Mouse (Mus musculus) Patski (cell line): ENCODE data around the gene Tgfb2. TPM values are rescaled to one million over a fixed set of nuclear protein-coding genes. Genes with fewer than 3 reads are reported as not detected.
A peak's percentile ranks its signal among the peaks of the same experiment; 100 is the strongest.

ENCODE experiments used
- ATAC-seq: fragments of 100-300 bp; one replicate; pipeline ENCODE4 v1.8.0; 2021
- CTCF ChIA-PET: fragments of 350-600 bp; sonication (Branson Sonifier 250); formaldehyde crosslinking; loops from one replicate; lab custom pipeline; 2022; ENCODE audit warnings: inconsistent platforms; lab: Charles Lee
- POLR2A ChIA-PET: fragments of 350-600 bp; sonication (Branson Sonifier 250); formaldehyde crosslinking; loops from one replicate; lab custom pipeline; 2022; ENCODE audit warnings: antibody characterized with exemption, inconsistent platforms; lab: Charles Lee
- DNase-seq: peaks from one replicate; pipeline ENCODE4 v3.0.0-alpha.2; 2011; ENCODE audit warnings: low read depth, low spot score
- H3K27me3 ChIP-seq: fragments of 371-371 bp; one replicate; pipeline ENCODE4 v1.5.1; 2021
- CTCF ChIP-seq: fragments of 100-300 bp; IDR thresholded peaks from one replicate; pipeline ENCODE4 v1.5.1; 2021
- in situ Hi-C: fragments of 300-500 bp; cut with MboI; formaldehyde crosslinking; loops from 3 replicates; pipeline ENCODE4 v1.11.1; 2018; ENCODE audit warnings: low pct_unique_long_range_greater_than_20kb, mixed read lengths
- polyA plus RNA-seq: library from polyadenylated mRNA; unstranded; gene quantifications from one replicate; pipeline ENCODE4 v1.2.3, GENCODE M21; 2021

Gene Tgfb2
- polyA plus RNA-seq, 1 experiment from 2014 or later = 35.3 TPM

GRCm38 (mm10) chr1:186684041-186684440 lies 21.7 kb downstream of the Tgfb2 start:
- DNase-seq (no peak), ATAC-seq (no peak)
- no peak for TF ChIP-seq CTCF
- H3K27me3 ChIP-seq = no peaks in the 10 kb centered on the region
- ChIA-PET POLR2A (no interaction called here), CTCF (no interaction called here)
- in situ Hi-C loops = no loop called here

- in situ Hi-C loops = no loop called here
- TF ChIP-seq CTCF = no peak
- no peaks in the 10 kb centered on the region for H3K27me3 ChIP-seq
- DNase-seq = no peak
- ChIA-PET POLR2A (no interaction called here), CTCF (no interaction called here)
- no peak for ATAC-seq
These were observed 23.2 kb downstream of the Tgfb2 start for GRCm38 (mm10) chr1:186682606-186683005.

GRCm38 (mm10) chr1:186677614-186678013 lies 28.2 kb downstream of the Tgfb2 start:
- H3K27me3 ChIP-seq = no peaks in the 10 kb centered on the region
- no peak for DNase-seq
- TF ChIP-seq CTCF = no peak
- CTCF ChIA-PET = interaction anchor here (1.1 kb wide), 1 partner anchor 13 kb away, joined by 3 read pairs; no protein-coding TSS in a partner anchor
- POLR2A ChIA-PET = no interaction called here
- ATAC-seq = no peak
- in situ Hi-C loops = no loop called here

- ATAC-seq (no peak), DNase-seq (peak; percentile 34)
- in situ Hi-C loops = no loop called here
- H3K27me3 ChIP-seq = no peaks in the 10 kb centered on the region
- ChIA-PET CTCF (no interaction called here), POLR2A (no interaction called here)
- TF ChIP-seq CTCF = no peak
These were observed 29.6 kb downstream of the Tgfb2 start for GRCm38 (mm10) chr1:186676199-186676598.

- CTCF ChIA-PET = interaction anchor here (2.4 kb wide), 1 partner anchor 16 kb away, joined by 7 read pairs; no protein-coding TSS in a partner anchor
- DNase-seq (no peak), ATAC-seq (no peak)
- TF ChIP-seq CTCF = no peak
- H3K27me3 ChIP-seq = no peaks in the 10 kb centered on the region
- POLR2A ChIA-PET = interaction anchor here (0.6 to 0.7 kb wide), 3 partner anchors 231 to 1102 kb away, joined by 3 to 6 read pairs (median 3); no protein-coding TSS in a partner anchor
- in situ Hi-C loops = no loop called here
These were observed 30.5 kb downstream of the Tgfb2 start for GRCm38 (mm10) chr1:186675263-186675662.

DNA sequence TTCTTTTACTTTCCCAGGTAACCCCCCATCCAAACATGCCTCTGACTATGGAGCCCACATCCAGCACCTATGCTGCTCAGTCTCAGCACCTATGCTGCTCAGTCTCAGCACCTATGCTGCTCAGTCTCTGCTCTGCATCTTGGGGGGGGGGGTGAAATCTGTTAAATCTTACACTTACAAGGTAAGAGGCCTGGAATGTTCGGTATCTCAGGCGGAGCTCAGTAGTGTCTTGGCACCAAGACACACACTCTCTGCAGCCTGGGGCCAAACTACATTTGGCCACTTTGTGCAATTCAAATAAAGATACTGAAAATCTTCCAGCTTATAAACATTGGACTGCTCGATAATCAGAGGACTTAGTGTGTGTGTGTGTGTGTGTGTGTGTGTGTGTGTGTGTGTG lies 31.2 kb downstream of the Tgfb2 start:
- ATAC-seq = no peak
- in situ Hi-C loops = loop anchor here (5.0 kb wide), 1 partner anchor 87 kb away; no protein-coding TSS in a partner anchor
- no peak for TF ChIP-seq CTCF
- CTCF ChIA-PET = interaction anchor here (2.4 kb wide), 1 partner anchor 15 kb away, joined by 7 read pairs; no protein-coding TSS in a partner anchor
- DNase-seq = no peak
- H3K27me3 ChIP-seq = no peaks in the 10 kb centered on the region
- POLR2A ChIA-PET = no interaction called here

DNA sequence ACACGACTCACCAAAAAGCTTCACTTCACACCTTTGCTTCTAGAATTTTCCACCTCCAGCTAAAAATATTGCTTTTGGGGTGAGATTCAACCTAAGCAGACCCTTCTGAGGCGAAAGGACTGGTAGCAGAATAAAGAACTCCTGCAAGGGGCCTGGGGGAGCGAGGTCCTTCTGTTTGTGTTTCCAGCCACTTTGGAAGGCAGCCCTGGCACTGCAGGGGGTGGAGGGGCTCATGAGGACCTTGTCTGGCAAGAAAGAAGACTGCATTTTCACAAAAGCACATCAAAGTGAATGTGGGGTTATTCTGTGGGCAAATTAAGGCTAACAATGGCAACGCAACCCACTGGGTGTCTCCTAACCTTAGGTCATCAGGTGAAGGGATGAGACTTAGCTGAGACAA lies 32.6 kb downstream of the Tgfb2 start:
- CTCF ChIA-PET = interaction anchor here (2.4 kb wide), 1 partner anchor 14 kb away, joined by 7 read pairs; no protein-coding TSS in a partner anchor
- ATAC-seq (no peak), DNase-seq (no peak)
- TF ChIP-seq CTCF = no peak
- in situ Hi-C loops = loop anchor here (5.0 kb wide), 1 partner anchor 86 kb away; no protein-coding TSS in a partner anchor
- POLR2A ChIA-PET = no interaction called here
- H3K27me3 ChIP-seq = no peaks in the 10 kb centered on the region

DNA sequence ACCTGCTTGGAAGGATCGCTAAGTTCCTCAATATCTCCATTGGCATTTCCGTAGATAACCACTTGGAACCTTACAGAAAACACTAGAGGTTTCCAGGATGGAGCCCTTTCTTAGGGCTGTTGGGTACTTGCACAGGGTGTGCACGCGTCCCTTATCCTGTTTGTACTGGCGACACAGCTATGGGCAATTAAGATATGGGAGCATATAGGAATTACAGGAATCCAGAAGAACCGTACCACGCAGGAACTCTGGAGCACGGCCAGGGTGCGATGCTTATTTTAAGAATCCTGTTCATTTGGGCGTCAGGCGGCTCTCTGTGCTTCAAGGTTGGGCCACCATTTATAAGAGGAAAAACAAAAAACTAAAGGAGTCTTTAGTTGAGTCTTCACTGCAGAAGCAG lies 42.4 kb downstream of the Tgfb2 start:
- ATAC-seq (no peak), DNase-seq (no peak)
- no peak for TF ChIP-seq CTCF
- in situ Hi-C loops = no loop called here
- ChIA-PET POLR2A (no interaction called here), CTCF (no interaction called here)
- no peaks in the 10 kb centered on the region for H3K27me3 ChIP-seq

DNA sequence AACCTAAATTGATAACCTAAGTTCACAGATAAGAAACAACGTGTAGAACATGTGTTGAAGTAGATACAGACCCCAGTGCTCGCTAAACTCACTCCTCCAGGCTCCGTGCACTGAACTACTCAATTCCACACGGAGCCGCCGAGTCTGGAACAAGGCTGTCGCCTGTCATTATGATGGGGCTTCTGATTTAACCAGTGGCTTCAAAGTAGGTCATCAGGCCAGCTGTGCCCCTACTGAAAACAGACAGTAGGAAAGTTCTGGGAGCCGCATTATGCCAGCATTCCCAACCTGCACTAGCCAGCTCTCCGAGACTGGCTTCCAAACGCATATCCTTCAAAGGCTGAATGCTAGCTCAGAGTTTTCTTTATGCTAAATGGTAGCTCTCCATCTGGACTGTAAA lies 42.8 kb downstream of the Tgfb2 start:
- in situ Hi-C loops = no loop called here
- no peak for ATAC-seq
- no peak for DNase-seq
- TF ChIP-seq CTCF = no peak
- no peaks in the 10 kb centered on the region for H3K27me3 ChIP-seq
- ChIA-PET CTCF (no interaction called here), POLR2A (no interaction called here)

DNA sequence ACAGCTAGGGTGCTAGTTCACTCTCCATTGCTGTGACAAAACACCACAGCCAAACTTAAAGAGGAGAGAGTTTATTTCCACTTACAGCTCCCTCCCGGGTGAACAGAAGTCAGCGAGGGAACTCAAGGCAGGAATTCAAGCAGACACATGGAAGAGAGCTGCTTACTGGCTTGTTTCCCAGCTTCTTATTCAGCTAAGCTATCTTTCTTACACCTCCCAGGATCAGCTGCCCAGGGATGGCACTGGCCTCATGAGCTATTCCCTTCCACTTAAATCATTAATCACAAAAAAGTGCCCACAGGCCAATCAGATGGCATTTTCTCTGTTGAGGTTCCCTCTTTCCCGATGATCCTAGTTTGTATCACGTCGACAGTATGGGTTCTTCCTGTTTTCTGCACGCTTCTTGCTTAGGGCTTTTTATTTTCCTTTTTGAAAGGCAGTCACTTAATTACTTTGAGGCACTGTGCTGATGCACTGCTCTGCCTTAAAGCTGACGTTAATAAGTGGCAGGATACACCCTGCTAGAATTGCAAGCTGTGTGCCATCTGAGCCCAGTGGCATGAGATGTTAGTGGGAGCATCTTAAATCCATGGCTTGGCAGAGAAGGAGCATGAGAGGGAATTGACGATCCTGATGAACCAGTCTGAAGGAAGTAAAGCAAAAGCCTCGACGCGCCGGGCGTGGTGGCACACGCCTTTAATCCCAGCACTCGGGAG lies 44.4 kb downstream of the Tgfb2 start:
- in situ Hi-C loops = no loop called here
- no peaks in the 10 kb centered on the region for H3K27me3 ChIP-seq
- ChIA-PET POLR2A (interaction anchor here (0.6 kb wide), 1 partner anchor 158 kb away, joined by 3 read pairs; no protein-coding TSS in a partner anchor), CTCF (interaction anchor here (0.7 to 0.9 kb wide), 2 partner anchors 35 to 44 kb away, joined by 3 read pairs; partner anchors contain the start of gene Tgfb2)
- no peak for DNase-seq
- ATAC-seq = no peak
- no peak for TF ChIP-seq CTCF

DNA sequence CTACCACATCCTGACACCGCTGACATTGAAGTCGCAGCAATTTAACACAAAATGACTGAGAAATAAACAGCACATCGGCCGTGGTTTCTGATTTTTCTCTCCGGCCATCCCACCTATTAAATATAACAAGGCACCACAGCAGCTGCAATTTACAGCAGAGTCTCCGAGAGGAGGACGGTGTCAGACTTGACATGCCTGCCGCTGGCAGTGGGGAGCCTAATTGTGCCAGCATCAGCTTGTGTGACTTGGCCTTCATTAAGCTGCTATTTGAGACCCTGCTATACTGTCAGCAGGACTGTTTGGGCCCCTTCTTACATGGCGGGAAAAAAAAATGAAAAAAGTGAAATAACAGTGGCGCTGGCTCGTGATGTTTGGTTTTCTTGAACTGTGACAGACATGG lies 47.0 kb downstream of the Tgfb2 start:
- TF ChIP-seq CTCF = no peak
- POLR2A ChIA-PET = no interaction called here
- in situ Hi-C loops = no loop called here
- H3K27me3 ChIP-seq = no peaks in the 10 kb centered on the region
- CTCF ChIA-PET = interaction anchor here (1.8 kb wide), 1 partner anchor 16 kb away, joined by 7 read pairs; no protein-coding TSS in a partner anchor
- DNase-seq = no peak
- ATAC-seq = no peak
